Mouse (Mus musculus): ENCODE measurements at regions not wholly inside any gene's neighbourhood (a gene's known extent, or its start where the extent isn't known, plus 50 kb on each side); places are given as distances from the start of the nearest gene placed in this dataset.

DNA sequence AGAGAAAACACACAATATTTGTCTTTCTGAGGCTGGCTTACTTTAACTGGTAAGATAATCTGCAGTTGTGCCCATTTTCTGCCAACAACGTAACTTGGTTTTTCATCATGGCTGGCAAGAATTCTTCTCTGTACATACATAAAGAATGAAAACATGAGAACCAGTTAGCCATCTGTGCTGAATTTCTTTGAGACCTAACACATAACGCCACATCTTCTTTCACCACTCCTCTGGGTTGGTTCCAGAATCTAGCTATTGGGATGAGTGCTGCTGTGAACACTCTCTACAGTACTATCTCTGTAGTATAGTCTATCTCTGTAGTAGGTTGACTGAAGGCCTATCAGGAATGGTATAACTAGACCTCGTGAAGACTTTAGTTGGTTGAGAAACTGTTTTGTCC lies 132.1 kb downstream of the 1700020N01Rik start:
- DNase-seq (ENCODE audit: inconsistent ontology term), result no peak

DNA sequence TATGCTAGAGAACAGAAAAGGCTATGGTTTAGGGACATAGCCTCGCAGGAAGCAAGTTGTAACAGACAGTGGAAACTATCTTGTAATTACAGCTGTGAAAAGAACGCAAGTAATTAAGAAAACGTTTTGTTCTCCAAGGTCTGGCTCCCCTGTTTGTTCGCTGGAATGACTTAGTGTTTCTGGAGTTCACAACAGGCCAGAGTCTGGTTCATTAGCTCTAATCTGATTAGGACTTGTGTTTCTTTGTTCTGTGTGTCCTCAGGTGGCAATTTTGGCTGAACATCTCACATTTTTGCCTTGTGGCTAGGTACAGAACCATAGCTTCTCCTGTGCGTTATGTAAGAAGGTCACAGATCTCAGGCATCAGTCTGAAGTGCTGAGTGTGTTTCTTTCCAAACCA lies 141.7 kb upstream of the Sgk1 start:
- peak; percentile 70 for DNase-seq (ENCODE audit: inconsistent ontology term)

DNA sequence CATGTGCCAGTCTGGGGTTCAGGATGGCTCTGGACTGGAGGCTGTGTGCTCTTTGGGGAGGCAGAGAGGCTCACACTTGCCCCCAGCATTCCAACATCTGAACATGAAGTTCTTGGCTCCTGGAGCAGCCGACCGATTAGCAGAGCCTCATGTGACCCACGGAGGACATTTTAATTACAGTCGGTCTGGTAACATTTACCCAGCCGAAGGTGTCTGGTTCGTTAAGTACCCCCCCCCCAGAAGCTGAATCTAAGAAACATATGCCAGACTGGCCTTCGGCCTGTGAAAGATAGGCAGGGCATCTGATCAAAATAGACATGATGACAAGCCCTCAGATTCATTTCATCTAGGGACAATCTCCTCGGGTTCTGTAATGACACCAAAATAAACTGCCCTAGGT lies 140.4 kb upstream of the Sgk1 start:
- no peak for DNase-seq (ENCODE audit: inconsistent ontology term)

DNA sequence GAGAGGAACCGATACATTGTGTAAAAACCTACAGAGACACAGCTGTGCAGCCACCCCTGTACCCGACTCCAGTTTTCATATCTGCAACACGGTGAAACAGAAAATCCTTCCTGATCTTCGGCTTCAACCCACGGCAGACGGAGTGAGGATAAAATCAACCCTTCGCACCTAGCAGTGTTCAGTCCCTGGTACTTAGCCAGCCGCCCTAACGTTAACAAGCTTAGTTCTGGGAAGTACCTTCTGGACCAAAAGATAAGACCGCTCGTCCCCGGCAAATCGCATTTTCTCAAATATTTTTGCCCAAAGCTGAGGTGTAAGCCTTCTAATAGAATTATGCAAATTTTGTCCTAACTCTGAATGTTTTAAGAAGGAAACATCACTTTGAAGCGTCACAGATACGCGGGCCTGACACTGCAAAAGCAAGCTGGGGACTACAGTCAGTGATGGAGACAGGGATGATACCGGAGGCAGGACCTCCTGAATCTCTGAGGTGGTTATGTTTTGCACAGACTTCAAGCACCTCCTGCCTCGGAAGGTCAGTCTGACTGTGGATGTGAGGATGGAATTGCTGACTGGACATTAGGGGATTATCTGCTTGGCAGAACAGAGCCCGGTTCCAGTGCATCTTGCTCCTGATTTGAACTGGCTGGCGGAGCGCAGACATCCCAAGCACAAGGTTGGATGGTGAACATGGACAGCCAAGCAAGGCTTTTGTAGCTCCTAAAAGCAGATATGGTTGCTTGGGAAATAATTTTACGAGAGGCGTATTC lies 139.8 kb upstream of the Sgk1 start:
- DNase-seq (ENCODE audit: inconsistent ontology term), result no peak

DNA sequence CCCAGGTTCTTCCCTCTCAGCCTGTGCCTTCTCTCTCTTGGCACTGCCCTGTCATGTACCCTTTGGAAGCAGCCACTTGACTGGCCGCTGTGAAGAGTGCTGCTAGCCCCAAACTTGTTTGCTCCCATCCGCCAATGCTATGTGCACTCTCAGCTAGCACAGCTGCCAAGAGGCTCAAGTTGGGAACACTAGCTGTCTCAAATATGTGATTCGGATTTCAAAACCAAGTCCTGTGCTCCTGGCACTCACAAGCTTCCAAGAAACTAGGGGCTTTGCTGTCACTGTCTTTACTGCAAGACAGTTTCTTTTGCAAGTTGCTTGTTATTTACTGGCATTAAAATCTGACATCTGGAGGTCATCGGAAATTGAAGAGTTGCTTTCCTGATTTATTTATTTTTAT lies 138.6 kb upstream of the Sgk1 start:
- no peak for DNase-seq (ENCODE audit: inconsistent ontology term)

DNA sequence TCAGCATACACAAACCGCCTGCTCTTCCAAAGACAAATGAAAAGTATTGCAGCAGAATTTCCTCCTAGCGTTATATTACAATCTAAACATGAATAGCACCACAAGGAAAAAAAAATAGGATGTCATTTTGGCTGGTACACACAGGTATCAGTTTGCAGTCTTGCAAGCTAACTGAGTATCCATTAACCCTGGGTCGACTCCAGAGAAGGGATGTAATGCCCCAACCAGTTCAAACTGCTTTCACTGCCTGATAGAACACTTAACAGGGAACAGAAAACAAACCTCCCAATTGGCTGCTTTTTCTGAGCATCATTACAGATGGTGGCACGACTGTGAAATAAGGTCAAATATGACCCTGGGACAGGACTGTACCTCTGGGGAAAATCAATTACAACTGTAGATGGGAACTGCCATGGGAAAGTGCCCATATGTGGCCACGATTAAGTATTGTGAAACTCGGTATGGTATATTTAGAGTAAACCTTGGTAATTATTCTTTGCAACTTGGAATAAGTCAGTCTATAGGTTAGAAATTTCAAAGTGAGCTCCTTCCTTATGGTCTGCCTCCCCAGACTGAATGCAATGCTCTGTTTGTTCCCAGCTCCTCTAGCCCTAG lies 137.5 kb upstream of the Sgk1 start:
- no peak for DNase-seq (ENCODE audit: inconsistent ontology term)

DNA sequence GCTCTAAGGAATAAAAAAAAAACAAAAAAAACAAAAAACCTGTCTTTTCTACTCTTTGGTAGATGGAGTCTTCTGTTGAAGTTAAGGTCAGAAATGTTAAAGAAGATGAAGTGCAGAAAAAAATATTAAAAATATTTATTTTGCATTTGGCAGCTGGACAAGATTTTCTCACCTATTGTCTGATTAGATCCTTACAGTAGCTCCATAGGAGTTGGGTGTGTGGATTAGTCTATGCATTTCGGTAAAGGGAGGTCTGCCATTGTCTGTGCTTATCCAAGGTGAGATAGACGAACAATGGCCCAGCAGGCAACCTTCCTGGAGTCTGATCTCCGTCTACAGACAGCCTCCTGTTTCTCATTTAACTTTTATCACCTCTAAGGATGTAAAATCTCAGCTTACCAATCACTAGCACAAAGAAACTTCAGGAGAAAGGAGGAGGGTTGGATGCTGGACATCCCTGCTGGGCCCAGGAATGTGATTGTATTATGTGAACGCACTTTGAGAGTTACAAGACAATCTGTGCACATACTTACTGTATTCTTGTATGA lies 136.0 kb upstream of the Sgk1 start:
- no peak for DNase-seq (ENCODE audit: inconsistent ontology term)

DNA sequence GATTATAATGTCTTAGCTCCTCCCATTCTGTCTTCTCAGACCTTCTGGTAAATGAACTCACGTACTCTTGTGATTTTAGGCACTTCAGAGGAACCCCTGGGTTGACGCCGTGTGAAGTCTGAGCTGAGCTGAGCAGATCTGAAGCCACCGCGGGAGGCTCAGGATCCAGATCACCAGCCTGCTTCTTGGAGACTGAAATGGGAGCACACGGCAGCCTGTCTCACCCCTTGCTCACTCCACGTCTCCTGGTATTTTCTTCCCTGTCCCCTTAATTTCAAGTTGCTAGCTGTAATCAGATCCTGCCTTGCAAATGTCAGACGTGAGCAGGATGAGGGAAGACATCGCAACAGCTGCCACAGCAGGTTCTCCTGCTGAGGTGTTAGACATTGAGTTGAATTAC lies 135.3 kb upstream of the Sgk1 start:
- DNase-seq (ENCODE audit: inconsistent ontology term), result no peak

DNA sequence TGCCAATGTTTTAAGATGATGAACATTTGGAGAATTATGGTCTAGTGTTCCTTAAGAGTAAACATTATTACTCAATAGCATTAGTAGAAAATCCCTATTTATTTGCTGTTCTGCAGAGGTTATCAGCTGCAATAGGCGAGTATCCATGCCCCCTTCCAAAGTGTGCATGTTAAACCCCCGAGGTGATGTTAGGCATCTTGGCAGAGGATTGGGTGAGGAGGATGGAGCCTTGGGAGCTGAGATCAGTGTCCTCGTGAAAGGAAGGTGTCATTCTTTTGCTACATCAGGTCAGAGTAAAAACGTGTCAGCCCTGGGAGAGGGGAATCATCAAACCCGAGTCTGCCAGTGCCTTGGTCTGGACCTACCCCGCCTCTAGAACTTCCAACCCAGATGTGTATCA lies 130.7 kb upstream of the Sgk1 start:
- no peak for DNase-seq (ENCODE audit: inconsistent ontology term)

DNA sequence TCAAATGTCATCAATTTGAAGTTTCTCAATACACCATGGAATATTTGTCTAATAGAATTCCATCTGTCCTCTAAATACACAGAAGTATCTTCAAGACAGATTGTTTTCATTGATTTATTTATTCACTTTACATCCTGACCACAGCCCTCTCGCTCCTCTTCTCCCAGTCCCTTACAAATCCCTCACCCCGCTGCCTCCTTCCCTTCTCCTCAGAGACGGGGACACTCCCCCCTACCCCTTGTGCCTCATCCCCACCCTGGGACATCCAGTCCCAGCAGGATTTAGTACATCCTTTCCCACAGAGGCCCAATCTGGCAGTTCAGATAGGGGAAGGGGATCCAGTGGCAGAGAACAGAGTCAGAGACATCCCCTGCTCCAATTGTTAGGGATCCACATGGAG lies 129.6 kb upstream of the Sgk1 start:
- no peak for DNase-seq (ENCODE audit: inconsistent ontology term)

DNA sequence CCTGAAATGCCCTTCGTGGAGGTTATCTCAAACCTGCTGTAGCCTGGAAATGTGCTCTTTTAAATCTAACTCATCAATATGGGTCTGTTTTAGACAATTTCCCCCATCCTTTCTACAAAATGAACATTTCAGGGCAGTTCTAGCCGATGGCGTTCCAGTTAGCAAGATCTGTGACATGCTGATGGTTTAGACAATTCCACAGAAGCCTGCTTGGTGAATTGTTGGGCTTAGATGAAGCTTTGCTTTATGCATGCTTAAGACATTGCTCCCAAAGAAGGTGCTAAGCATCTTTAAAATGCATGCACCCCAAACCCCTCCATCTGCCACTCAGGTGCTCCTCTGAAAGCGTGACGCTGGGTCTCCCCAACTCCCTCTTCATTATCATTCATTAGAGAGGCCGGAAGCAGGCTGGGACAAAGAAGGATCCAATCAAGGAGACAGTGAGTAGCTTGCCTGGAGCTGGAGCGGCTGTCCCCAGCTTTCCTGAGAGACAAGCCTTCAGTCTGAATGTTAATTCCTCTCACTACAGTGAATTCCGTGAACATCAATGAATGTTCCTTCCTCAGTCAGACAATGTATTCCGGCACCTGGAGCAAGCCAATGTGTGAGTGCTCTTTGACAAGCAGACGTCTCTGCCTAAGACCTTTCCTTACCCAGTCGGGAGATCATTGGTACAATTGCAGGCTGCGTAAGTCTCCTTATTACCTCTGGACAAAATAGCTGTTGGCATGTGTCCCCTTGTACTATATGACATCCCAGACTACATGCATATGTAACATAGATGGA lies 127.0 kb upstream of the Sgk1 start:
- no peak for DNase-seq (ENCODE audit: inconsistent ontology term)

DNA sequence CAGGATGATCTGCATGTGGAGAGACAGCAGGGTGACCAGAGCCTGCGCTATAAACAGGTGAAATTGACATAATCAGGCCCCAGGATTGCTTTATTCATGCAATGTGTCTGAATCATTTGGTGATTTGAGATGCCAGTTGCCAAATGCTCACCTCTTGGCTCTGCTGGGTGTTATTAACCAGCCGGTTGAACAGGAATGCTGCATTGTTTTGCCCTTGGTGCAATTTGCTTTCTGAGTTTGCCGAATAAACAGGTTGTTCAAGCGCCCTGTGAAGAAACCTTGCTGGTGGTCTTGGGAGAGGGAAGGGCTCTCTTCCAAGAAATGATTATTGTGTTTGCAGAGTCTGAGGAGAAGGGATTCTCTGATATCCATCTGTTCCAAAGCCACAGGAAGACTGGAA lies 126.3 kb upstream of the Sgk1 start:
- DNase-seq (ENCODE audit: inconsistent ontology term), result no peak

DNA sequence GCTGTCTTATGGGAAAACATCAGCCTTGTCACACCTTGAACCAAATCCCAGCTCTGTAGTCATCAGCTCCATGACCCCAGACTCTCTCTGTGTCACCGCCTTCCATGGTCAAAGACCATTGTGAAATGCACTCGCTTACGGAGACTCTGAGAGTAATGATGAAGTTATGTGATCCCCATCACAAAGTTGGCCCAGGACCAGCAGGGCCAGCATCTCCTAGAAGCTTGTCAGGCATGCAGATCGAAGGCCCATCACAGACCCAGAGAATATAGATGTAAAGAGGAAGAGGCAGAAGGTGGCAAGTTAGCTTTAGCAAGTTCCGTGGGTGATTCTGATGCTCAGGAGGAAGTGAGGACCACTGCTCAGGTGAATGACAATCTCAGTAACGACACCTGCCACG lies 125.2 kb upstream of the Sgk1 start:
- DNase-seq (ENCODE audit: inconsistent ontology term), result no peak

DNA sequence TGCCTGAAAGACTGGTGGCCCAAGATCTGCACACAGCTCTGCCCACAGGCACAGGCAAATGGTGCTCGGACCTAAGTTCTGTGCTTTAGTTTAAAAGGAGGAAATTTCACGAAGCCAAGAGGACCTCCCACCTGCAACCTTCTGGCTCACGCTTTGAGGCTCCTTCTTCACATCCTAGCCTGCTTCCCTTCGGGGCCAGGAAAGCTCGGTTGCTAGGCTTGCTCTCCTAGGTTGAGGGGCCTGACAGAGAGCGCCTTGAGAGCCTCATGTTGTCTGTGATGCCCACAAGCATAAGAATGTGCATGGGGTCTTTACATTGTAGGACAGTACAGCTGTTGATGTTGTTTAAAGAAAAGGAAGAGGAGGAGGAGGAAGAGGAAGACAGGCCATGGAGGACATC lies 123.9 kb upstream of the Sgk1 start:
- no peak for DNase-seq (ENCODE audit: inconsistent ontology term)

DNA sequence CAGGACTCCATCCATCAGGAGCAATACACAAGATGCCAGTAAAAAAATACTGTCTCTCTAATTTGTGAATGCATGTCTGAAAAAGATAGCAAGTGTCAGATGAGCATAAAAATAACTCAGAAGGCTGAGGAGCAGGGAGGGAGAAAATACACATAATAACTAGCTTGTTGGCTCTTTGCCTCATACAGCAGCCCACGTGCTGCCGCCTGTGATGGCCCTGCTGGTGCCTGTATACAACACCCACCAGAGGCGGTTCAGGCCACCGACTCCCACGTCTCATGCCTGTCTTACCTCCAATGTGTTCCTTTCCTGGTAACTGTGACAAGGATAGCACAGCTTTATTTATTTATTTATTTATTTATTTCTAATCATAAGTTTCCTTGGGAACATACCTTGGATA lies 119.5 kb upstream of the Sgk1 start:
- no peak for DNase-seq (ENCODE audit: inconsistent ontology term)

DNA sequence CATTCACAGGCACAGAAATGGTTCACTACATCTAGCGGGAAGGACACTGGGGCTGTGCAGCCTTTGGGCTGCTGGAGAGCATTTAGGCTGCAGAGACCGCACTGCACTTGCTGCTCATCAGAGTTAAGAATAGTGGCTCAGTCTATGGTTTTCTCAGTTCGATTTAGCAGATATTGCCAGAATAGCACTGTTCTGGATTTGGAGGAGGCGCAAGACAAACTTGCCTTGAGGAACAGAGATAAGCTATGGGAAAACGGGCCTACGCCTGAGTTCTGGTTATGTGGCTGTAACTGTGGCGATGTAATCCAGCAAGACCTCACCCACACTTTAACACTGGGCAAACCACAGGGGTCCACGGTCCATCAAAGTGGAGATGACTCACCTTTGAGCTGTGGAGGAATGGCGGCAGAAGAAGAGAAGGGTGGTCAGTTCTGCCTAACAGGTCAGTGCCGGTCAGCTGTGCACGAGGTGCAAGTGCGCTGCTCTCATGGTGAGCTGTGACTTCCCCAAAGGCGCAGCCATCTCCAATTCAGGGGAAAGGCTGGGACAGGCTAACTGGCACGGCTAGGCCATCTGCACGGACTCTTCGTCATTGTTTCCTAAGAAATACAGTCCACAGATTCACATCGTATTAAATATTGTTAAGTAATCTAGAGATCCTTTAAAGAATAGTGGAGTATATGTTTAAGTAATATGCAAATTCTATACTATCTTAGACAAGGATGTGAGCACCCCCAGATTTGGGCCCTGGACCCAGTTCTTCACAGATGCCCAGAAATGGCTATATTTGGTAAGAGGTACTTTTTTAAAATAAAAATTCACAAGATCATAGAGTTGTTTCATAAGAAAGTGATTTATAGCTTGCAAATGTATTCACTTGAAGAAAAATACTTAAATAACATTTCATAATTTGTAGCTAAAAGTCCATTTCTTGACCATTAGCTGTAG lies 118.7 kb upstream of the Sgk1 start:
- DNase-seq (ENCODE audit: inconsistent ontology term), result no peak

DNA sequence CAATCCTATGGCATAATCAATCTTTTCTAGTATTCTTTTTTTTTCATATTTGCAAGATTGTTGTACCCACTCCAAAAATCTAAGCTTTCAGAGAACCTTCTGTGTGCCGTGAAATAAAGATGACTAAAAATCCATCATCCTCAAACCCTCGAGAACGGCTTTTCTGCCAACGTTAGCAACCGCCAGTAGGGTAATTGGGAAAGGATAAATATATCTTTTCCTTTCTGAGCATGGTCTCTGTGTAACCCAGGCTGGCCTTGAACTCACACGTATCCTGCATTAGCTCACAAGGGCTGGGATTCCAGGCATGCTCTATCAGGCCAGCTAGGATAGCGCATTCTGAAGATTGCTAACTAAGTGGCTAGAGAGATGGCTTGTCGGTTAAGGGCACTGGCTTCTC lies 117.9 kb upstream of the Sgk1 start:
- DNase-seq (ENCODE audit: inconsistent ontology term), result no peak

DNA sequence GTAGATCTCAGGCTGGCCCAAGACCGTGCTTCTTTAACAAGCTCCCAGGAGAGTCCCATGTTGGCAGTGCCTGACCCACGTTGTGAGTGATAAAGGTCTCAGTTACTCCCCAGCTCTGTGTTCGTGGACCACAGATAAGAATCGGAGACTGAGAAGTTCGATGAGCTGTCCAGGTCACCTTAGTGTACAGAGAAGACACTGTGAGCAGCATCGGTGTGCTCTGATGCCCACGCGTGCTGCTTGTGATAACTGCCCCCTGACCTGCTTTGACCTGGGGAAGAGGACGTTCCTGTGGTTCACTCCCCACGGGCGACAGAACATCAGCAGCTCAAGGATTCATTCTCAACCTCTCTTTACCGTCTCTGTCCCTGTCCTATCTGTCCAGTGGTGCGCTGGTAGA lies 117.1 kb upstream of the Sgk1 start:
- no peak for DNase-seq (ENCODE audit: inconsistent ontology term)

DNA sequence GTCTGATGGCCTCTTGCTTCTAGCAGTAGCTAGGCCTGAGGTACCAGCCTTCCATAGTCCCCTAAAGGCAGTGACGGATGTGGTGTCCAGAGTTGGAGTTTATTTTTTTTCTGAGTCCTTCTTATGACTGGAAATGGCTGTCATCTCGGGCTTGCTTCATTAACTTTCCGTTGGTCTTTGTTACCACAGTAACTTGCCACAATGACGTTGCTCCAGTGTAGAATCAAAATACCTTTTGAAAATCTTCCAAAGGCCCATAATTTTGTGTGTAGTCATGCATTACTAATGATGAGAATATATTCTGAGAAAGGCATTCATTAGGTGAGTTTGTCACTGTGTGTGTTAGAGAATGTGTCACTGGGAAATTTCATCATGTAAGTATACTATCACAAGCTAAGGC lies 108.4 kb upstream of the Sgk1 start:
- peak; percentile 51 for DNase-seq (ENCODE audit: inconsistent ontology term)

DNA sequence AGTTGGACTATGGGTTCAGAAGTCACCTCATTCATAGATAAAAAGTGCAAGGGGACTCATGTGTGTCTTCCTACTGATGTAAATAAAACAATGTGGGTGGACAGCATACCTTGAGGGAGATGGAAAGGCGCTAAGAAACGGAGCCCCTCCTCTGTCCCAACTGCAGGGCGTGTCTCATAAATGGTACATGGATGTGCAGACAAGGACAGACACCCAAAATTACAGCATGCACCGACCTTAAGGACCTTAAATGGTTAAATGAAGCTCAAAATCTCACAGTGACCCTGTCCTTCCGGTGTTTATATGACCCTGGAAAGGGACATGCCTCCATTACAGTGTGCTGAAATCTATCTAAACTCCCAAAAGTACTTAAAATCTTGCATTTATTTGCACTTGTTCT lies 106.5 kb upstream of the Sgk1 start:
- DNase-seq (ENCODE audit: inconsistent ontology term), result no peak

DNA sequence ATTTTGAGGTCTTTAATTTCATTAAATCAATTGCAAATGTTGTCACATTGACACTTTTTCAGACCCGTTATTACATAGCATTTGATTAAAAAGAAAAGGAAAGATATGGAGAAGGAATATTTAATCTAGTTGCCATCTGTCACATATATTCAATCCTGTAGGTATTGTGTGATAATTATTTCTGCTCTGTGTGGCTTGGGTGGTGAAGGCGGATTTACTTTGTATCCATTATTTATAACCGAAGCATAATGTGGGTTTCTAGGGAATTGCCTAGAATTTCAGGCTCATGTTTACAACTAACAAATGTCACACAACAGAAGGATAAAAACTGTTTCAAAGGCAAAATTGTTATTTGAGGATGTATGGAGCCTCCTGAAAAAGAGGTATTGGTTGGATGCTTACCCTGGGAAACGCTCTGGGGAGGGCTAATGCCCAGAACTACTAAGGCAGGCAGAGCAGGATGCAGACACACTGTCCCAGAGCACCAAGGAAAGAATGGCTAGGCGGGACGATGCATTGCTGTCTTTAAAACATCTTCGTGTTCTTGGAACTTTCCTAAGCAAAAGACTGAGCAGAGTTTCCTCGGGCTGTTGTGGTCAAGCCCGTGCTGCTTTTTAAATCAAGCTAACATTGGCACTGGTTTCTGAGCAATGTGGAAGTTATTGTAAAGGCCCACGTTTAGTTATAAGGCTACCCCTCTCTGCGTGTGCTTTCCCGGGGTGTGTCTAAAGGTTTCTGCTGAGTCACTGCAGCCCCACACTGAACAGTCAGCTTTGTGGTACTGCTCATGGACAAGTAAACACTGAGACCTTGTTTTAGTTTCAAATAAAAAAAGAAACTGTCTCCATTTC lies 105.8 kb upstream of the Sgk1 start:
- no peak for DNase-seq (ENCODE audit: inconsistent ontology term)
